Mouse (Mus musculus) R1 (cell line): ENCODE results near the gene Cpne5.
"Not testable (repeated sequence)": the region's sequence is repeated elsewhere in the genome, so short reads cannot be mapped to it uniquely, and the experiment has no call there.

Experiments
- DNase-seq: peaks from one replicate; pipeline ENCODE4 v3.0.0-alpha.2; 2018; ENCODE audit warnings: low read depth, low spot score

Gene Cpne5

GRCm38 (mm10) chr17:29137906-29138305 is 100.1 kb downstream of the Cpne5 start:
- DNase-seq: no peak

DNA sequence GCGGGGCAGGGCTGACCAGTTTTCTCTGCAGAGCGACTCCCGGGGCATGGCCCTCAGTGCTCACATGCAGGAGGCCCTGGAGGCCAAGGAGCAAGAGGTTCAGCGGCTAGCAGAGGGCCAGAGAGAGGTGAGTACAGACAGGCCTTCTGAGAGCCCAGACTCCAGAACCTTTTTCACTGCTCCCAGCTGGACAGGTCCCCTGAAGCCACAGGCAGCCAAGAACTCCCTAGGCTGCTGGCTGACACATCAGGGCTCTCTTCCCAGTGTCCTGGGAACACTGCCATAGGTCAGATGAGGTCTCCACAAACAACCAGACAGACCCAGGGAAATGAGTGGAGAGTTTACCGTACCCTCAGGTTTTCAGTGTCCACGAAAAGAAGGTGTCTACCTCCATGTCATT is 101.7 kb downstream of the Cpne5 start:
- no peak for DNase-seq

GRCm38 (mm10) chr17:29135066-29135465 is 102.9 kb downstream of the Cpne5 start:
- no peak for DNase-seq

DNA sequence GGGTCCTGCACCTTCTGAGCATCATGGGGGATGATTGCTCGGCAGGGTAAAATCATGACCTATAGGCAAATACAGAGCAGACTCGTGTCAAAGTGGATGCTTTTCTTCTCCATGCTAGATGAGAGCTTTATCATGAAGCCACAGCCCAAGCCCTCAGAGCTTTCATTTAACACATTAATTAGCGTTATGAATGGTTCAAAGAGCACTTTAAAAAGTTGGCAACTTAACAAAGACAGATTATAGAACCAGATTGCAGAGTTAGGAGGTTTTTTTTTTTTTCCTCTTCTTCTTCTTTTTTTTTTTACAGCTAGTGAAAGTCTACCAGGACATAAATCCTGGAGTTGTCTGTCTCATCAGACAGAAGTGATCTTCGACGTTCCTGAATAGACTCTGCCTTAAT is 108.6 kb downstream of the Cpne5 start:
- no peak for DNase-seq

DNA sequence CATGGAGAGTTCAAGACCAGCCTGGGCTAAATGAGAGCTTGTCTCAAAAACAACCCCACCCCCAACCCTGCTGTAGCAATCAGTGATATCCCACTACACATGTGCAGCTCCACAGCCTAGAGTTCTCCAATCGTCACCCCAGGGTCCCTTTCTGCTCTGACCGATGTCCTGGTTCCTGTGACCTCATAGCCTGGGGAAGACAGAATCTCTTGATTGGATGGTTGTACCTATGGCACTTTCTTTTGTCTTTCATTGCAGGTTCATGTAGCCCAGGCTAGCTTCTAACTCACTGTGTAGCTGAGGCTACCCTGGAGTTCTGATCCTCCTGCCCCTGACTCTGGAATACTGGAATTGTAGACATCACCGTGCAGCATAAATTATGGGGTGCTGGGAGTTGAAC is 111.4 kb downstream of the Cpne5 start:
- DNase-seq: no peak

DNA sequence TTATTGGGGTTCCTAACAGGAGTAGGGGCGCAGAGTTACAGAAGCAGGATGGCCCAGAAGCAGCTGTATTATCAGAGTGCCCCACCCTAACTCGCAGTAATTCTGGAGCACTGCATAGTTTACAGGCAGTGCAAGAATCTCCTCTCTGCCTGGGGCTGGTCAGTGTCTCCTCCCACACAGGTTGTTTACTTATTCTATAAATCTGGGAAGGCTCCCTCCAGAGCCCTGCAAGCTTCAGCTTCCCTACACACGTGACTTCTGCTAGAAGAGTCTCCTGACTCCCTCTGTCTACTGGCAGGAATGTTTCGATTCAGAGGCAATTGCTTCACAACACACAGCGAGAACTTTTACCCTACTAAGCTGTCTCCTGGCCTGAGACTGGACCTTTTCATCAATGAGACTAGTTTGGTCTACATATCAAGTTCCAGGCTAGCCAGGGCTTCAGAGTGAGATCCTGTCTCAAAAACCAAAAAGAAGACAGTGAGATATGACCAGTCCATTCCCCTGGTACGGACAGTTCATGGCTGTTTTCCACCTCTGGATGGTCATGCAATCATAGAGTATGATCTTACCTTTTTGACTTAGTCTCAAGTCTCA is 114.3 kb downstream of the Cpne5 start:
- DNase-seq: peak; percentile 48

- no peak for DNase-seq
Measured at GRCm38 (mm10) chr17:29122817-29123216, 115.2 kb downstream of the Cpne5 start.

DNA sequence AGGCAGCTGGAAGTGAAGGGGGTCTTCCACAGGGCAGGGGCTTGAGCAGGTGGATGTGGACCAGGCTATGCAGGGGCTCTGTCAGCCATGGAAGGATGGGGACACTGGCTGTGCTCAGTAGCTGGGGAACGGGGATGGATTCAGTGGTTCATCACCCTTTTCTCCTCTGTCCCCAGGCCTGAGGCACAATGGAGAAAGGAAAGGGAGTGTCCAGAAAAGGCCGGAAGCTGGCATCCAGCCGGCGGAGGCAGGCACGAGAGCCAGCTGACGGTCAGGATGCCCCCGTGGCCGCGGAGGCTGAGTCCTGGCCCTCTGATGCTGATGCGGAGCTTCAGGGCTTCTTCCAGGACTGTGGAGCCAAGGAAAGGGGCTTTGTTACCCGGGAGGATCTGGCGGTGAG is 117.3 kb downstream of the Cpne5 start:
- no peak for DNase-seq

- DNase-seq: no peak
Measured at GRCm38 (mm10) chr17:29118057-29118456, 119.9 kb downstream of the Cpne5 start.

DNA sequence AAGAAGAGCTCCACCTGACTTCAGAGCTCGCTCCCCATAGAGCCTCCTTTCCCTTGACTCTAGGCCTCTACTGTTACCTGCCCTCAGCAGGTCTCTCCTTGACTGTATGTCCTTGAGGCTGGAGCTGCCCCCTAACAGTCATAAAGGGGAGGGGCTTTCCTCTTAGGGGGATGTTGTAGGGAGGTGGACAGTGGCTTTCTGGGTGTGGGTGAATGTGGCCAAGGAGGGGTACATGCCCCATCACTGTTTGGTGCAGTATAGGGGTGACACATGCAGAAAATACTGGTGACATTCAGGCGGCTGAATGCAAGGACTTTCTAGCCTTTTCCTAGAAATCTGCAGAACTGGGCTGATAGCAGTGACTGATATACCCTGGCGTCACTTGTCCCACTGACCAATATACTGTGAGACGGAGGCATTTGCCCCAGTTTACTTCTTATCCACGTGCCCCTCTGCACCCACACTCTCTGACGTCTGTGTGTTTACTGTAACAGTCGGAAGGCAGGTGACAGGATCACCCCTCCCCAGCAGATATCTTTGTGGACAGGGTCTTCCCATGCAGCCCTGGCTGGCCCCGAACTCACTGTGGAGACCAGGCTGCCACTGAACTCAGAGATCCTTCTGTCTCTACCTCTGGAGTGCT is 120.8 kb downstream of the Cpne5 start:
- no peak for DNase-seq

DNA sequence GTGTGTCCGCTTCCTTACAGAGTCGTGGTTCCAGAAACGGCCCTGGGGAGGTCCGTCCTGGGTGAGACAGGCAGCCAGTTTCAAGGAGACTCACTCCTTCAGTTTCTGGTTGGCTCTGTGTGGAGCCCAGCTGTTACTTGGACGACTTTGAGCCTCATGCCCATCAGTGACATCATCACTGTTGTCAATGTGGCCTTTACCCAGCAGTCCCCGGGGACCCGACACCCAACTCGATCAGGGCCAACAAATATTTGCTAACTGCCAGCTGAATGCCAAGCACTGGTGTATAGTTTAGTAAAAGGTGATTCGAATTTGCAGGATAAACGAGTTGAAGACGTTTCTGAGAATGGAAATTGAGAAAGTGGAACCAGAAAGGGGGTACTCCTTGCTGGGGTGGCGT is 121.9 kb downstream of the Cpne5 start:
- no peak for DNase-seq

- DNase-seq: peak; percentile 57
Measured at GRCm38 (mm10) chr17:29113591-29114352, 124.2 kb downstream of the Cpne5 start, which contains the start of gene Rab44. Gene Rab44, plus strand, starts transcription at chr17:29114145.

- no peak for DNase-seq
Measured at GRCm38 (mm10) chr17:29111332-29111731, 126.6 kb downstream of the Cpne5 start.

DNA sequence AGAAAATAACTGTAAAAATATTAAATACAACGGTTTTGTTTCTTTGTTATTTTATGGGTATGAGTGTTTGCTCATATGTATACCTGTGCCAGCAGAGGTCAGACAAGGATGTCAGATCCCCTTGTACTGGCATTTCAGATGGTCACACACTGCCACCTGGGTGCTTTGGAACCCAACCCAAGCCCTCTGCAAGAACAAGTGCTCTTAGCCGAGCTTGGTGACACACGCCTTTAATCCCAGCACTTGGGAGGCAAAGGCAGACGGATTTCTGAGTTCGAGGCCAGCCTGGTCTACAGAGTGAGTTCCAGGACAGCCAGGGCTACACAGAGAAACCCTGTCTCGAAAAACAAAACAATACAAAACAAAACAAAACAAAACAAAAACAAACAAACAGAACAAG is 127.6 kb downstream of the Cpne5 start:
- not testable (repeated sequence) for DNase-seq
